Mouse (Mus musculus) C2C12 (cell line): Measurements from ENCODE around the gene Atf2. TPM values are rescaled to one million over a fixed set of nuclear protein-coding genes. Genes with fewer than 3 reads are reported as not detected.
"Not testable (repeated sequence)": the region's sequence is repeated elsewhere in the genome, so short reads cannot be mapped to it uniquely, and the experiment has no call there.

ENCODE experiments used
- H3K27me3 ChIP-seq: one replicate; pipeline ENCODE4 v1.6.1; 2011; ENCODE audit not compliant: control insufficient read depth, insufficient read depth, insufficient read length
- H3K36me3 ChIP-seq: one replicate; pipeline ENCODE4 v1.6.1; 2011; ENCODE audit not compliant: control insufficient read depth, insufficient read depth
- H3K4me3 ChIP-seq: one replicate; pipeline ENCODE4 v1.5.1; 2011; ENCODE audit warnings: mild to moderate bottlenecking, control low read depth; ENCODE audit not compliant: poor library complexity, insufficient read depth, severe bottlenecking
- H3K79me2 ChIP-seq: one replicate; pipeline ENCODE4 v1.6.1; 2011; ENCODE audit not compliant: control insufficient read depth, insufficient read depth
- H3K79me3 ChIP-seq: one replicate; pipeline ENCODE4 v1.6.1; 2011; ENCODE audit warnings: low read depth, control low read depth
- H3ac ChIP-seq: one replicate; pipeline ENCODE3; 2011; ENCODE audit warnings: low read depth; ENCODE audit not compliant: control insufficient read depth, insufficient read length
- CEBPB ChIP-seq: IDR thresholded peaks from one replicate; pipeline ENCODE4 v1.6.1; 2011; ENCODE audit warnings: low read depth, mild to moderate bottlenecking, control low read depth, moderate library complexity
- CTCF ChIP-seq: IDR thresholded peaks from one replicate; pipeline ENCODE4 v1.5.1; 2011; ENCODE audit not compliant: control insufficient read depth, insufficient read depth, insufficient read length
- FOSL1 ChIP-seq: IDR thresholded peaks from one replicate; pipeline ENCODE4 v1.8.0; 2011; ENCODE audit warnings: mild to moderate bottlenecking, low read length; ENCODE audit not compliant: poor library complexity, insufficient read depth, severe bottlenecking
- MAX ChIP-seq: IDR thresholded peaks from one replicate; pipeline ENCODE4 v1.6.1; 2011; ENCODE audit warnings: mild to moderate bottlenecking, control low read depth
- MYOD1 ChIP-seq: IDR thresholded peaks from one replicate; pipeline ENCODE4 v1.6.1; 2011; ENCODE audit warnings: low read depth; ENCODE audit not compliant: control insufficient read depth, insufficient read length
- MYOG ChIP-seq: IDR thresholded peaks from one replicate; pipeline ENCODE4 v1.6.1; 2011; ENCODE audit not compliant: control insufficient read depth, insufficient read length; ENCODE audit errors: extremely low read depth
- USF1 ChIP-seq: IDR thresholded peaks from one replicate; pipeline ENCODE4 v1.6.1; 2011; ENCODE audit warnings: low read depth, mild to moderate bottlenecking, control low read depth, moderate library complexity
- polyA plus RNA-seq: library from polyadenylated mRNA; unstranded; fragments of >200 nt; fragmentation: generic; extraction: Trizol; gene quantifications from one replicate; pipeline ENCODE4 v1.2.1, GENCODE M21; 2012; ENCODE audit warnings: missing spikeins

The Atf2 gene
- polyA plus RNA-seq, 1 experiment: 7.7 TPM

DNA sequence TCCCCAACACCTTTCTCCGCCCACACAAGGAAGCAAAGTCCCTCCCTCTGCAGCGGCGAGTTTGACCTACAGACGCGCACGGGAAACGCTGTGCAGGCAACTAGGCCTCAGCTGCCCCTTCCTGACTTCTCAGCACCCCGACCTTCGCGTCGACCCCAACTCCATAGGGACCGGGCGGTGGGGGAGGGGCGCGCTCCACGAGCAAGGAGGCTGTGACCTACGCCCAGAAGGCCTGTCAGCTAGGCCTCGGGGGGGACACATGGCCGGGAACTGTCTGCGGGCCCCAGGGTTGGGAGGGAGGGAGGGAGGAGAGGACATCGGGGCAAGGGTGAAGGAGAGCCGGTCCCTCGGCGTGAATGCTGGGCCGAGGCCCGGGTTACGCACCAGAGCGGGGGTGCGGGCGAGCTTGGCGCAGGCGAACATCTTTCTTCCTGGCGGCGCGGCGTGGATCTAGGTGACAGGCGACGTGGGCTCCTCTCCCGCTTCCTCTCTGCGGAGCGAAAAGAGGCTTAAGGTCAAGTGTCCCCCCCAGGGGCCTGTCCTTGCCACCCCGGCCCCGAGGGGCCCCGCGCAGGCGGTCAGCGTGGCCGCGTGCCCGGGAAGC is 18.2 kb upstream of the Atf2 start:
- H3ac ChIP-seq: peak overlapping the region; percentile 97
- H3K36me3 ChIP-seq: peaks cover 44% of the 10 kb centered on the region
- H3K4me3 ChIP-seq: peak overlapping the region; percentile 99
- no peaks in the 10 kb centered on the region for H3K27me3 ChIP-seq
- peaks cover 48% of the 10 kb centered on the region for H3K79me2 ChIP-seq
- TF ChIP-seq CTCF: no peak
- no peak for TF ChIP-seq FOSL1
- no peak for TF ChIP-seq CEBPB
- TF ChIP-seq MYOD1: no peak
- TF ChIP-seq MAX: no peak
- TF ChIP-seq USF1: no peak
- no peak for TF ChIP-seq MYOG
- peaks cover 24% of the 10 kb centered on the region for H3K79me3 ChIP-seq

DNA sequence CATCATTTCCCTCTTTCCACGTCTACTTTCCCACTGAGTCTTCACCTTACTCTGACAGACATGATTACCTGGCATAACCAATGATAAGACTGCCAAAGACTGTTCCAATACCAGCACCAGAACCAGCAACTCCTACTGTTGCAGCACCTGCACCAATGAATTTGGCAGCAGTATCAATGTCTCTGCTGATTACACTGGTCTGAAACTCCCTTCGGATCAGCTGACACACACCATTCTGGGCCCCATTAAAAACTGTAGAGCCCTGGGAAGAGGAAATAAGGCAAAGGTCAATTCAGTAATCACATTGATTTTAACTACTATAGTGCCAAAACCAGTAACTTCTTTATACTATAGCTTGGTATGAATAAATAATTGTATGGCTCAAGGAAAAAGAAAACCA is 16.7 kb upstream of the Atf2 start:
- peaks cover 24% of the 10 kb centered on the region for H3K79me3 ChIP-seq
- H3ac ChIP-seq: no peak overlapping the region
- H3K36me3 ChIP-seq: peaks cover 54% of the 10 kb centered on the region
- TF ChIP-seq FOSL1: no peak
- no peak for TF ChIP-seq MYOG
- TF ChIP-seq CEBPB: no peak
- no peak for TF ChIP-seq MYOD1
- TF ChIP-seq CTCF: no peak
- TF ChIP-seq MAX: no peak
- TF ChIP-seq USF1: no peak
- H3K79me2 ChIP-seq: peaks cover 48% of the 10 kb centered on the region
- no peaks in the 10 kb centered on the region for H3K27me3 ChIP-seq
- H3K4me3 ChIP-seq: no peak overlapping the region

GRCm38 (mm10) chr2:73904679-73905078 is 12.2 kb upstream of the Atf2 start:
- H3ac ChIP-seq, H3K4me3 ChIP-seq, H3K79me3 ChIP-seq, H3K27me3 ChIP-seq: not testable (repeated sequence)
- Histone ChIP-seq H3K36me3 (peaks cover 46% of the 10 kb centered on the region), H3K79me2 (peaks cover 26% of the 10 kb centered on the region)

- H3K79me3 ChIP-seq: peaks cover 2% of the 10 kb centered on the region
- no peaks in the 10 kb centered on the region for H3K27me3 ChIP-seq
- H3K4me3 ChIP-seq: no peak overlapping the region
- peaks cover 15% of the 10 kb centered on the region for H3K79me2 ChIP-seq
- TF ChIP-seq USF1: no peak
- no peak for TF ChIP-seq CTCF
- no peak for TF ChIP-seq MAX
- TF ChIP-seq MYOG: no peak
- no peak for TF ChIP-seq FOSL1
- TF ChIP-seq MYOD1: no peak
- TF ChIP-seq CEBPB: no peak
- no peak overlapping the region for H3ac ChIP-seq
- H3K36me3 ChIP-seq: peaks cover 35% of the 10 kb centered on the region
These were observed 11.1 kb upstream of the Atf2 start for GRCm38 (mm10) chr2:73903536-73903935.

DNA sequence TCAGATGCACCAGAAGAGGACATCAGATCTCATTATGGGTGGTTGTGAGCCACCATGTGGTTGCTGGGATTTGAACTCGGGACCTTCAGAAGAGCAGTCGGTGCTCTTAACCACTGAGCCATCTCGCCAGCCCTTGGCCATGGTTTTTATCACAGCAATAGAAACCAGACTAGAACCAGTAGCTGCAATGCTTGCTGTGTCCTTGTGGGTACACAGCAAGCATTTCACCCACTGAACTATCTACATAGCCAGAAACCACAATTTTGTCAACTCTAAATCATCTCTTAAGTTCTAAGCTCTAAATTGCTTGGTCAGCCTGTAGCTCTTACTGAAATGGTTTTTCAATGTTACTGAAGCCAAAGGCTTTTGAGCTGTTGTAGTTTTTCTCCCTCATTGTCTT is 9.9 kb upstream of the Atf2 start:
- H3K79me2 ChIP-seq, H3K27me3 ChIP-seq, H3K79me3 ChIP-seq, H3ac ChIP-seq, H3K4me3 ChIP-seq: not testable (repeated sequence)
- H3K36me3 ChIP-seq: peaks cover 23% of the 10 kb centered on the region

GRCm38 (mm10) chr2:73901169-73901568 is 8.7 kb upstream of the Atf2 start:
- Histone ChIP-seq H3K79me2 (no peaks in the 10 kb centered on the region), H3K4me3 (no peak overlapping the region), H3K36me3 (peaks cover 15% of the 10 kb centered on the region), H3ac (no peak overlapping the region), H3K27me3 (no peaks in the 10 kb centered on the region), H3K79me3 (peaks cover 2% of the 10 kb centered on the region)
- TF ChIP-seq CEBPB (no peak), MYOG (no peak), MYOD1 (no peak), MAX (no peak), FOSL1 (no peak), USF1 (no peak)
